Mouse (Mus musculus): ENCODE data around the gene Hipk2. TPM values are rescaled to one million over a fixed set of nuclear protein-coding genes. Genes with fewer than 3 reads are reported as not detected.

Hipk2 gene
- total RNA-seq, 1 experiment from 2014 or later: 17.6 TPM

DNA sequence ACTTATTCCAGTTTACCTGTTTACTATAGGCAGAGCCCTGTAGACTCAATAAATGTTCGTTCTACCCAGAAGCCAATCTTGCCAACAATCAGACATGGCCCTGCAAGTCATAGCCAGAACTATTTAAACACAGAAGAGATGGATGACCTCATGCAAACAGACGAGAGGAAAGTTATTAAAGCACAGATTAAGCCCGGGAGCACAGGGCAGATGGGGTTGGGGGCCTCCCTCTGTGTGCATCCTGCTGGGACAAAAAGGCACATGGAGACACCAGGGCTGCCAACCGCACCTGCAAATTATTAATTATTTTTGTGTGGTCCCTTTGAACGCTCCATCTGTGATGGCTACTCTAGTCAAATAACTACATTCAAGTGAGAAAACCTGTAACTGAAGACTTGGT is 30.1 kb downstream of the Hipk2 start:
- no peak for ATAC-seq (ENCODE audit: extremely low read depth, insufficient number of reproducible peaks, low FRiP score, poor library complexity, severe bottlenecking)

DNA sequence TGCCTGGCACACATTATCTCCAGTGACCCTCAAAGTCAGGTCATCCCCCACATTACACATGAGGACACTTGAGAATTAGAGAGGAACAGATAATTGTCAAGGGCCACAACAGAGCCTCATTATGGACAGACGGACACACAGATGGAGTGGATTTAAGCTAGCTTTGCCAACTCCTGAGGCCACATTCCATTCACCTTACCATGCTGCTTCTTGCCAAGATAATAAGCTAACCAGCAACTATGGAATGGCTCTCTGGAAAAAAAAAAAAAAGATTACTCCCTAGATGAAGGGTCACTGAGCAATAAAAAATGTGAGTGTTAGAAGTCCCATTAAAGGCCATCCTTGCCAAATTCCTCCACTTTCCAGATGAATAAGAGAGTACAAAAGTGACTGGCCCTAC is 30.8 kb downstream of the Hipk2 start:
- no peak for ATAC-seq (ENCODE audit: extremely low read depth, insufficient number of reproducible peaks, low FRiP score, poor library complexity, severe bottlenecking)

DNA sequence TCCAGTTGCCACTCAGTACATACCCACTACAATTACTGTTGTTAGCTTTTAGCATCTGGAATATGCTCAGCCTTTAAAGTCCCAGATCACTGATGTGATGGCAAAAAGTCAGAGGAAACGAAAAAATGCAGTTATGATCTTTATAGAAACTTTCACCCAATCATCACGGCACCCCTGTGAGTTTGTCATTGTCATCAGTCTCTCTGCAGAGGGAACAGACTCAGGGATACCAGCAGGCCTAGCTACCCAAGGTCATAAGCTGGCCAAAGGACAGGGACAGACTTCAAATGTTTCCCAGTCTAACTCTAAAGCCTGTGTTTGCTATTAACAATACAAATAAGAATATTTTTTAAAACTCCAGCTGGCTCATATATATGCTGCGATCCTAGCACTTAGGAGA is 34.4 kb downstream of the Hipk2 start:
- no peak for ATAC-seq (ENCODE audit: extremely low read depth, insufficient number of reproducible peaks, low FRiP score, poor library complexity, severe bottlenecking)

DNA sequence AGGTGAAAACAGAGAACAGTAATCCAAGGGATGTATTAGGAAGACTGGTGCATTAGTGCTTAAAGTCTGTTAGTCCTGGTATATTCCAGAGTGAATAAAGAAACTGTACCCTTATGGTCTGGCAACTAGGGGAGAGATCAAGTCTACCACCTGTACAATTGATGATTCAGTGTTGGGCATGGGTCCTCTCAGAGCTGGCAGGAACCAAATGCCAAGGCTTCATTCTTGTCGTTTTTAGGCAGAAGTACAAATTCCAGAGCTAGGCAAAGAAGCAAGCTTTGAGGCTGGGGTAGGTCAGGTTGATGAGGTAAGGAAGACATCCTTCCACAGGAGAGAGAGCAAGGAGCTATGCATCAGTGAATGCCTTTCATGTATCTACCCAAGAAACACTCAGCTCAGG is 35.2 kb downstream of the Hipk2 start:
- no peak for ATAC-seq (ENCODE audit: extremely low read depth, insufficient number of reproducible peaks, low FRiP score, poor library complexity, severe bottlenecking)

DNA sequence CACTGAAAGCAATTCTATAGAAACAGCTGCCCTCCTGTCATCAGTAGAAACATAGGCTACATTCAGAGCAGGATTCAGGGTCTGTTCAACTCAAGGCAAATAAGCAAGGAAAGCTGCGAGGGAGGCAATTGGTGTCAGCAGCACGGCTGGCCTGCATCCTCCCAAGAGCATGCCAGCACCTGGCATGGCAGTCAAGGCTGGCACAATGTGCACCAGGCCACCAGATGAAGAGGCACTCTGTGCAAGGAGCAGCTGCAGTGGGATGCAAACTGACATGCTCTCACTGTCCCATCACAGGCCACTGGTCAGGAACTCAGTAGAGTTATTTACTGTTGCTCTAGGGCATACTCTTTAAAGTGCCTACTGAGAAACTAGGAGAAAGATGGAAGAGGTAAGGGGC is 35.6 kb downstream of the Hipk2 start:
- ATAC-seq (ENCODE audit: extremely low read depth, insufficient number of reproducible peaks, low FRiP score, poor library complexity, severe bottlenecking): no peak

DNA sequence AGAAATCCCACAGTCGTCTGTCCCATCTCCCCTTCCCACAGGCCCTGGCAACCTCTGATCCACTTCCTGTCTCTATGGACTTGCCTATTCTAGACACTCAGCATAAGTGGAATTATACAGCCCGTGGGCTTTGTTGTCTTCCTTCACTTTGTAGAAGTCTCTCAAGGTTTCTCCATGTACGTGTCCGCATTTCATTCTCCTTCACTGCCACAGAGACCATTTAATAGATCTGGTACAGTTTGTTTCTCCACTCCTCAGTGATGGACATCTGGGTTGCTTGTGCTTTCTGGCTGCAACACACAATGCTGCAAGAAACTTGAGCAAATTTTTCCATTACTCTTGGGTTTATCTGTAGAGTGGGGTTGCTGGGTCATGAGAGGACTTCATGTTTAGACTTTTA is 36.1 kb downstream of the Hipk2 start:
- ATAC-seq (ENCODE audit: extremely low read depth, insufficient number of reproducible peaks, low FRiP score, poor library complexity, severe bottlenecking): no peak

DNA sequence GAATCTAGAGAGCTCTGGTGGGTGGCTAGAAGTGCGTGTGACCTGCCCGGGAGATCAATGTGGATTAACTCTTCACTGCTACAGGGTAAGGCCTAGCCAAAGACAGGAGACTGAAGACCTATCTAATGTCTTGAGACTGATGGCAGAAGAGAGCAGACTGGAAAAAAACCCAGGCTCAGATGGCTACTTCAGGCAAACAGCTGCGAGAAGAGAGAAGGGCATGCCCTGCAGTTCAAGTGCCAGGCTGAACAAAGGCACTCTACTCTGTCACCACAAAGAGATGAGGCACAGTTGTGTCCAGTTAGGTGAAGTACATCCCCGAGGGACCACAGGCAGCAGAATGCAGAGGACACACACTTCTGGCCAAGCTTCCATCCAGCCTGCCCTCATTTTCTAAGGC is 37.9 kb downstream of the Hipk2 start:
- no peak for ATAC-seq (ENCODE audit: extremely low read depth, insufficient number of reproducible peaks, low FRiP score, poor library complexity, severe bottlenecking)

DNA sequence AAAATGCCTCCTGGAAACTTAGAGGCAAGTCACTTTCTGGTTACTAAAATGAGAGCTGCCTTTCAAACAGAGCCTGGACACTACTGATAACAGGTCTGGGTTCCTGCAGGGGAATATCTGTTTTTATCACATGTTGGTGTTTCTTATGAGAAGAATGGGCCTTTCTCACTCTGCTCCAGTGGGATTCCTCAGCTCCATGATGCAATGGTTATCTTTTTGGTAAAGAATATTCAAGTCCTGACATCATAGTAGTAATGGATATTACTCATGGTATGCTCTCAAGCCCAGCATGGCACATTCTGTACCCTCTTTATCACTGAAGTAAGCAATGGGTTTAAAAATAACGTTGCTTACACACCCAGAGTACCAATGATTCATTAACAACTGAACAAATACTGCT is 40.7 kb downstream of the Hipk2 start:
- ATAC-seq (ENCODE audit: extremely low read depth, insufficient number of reproducible peaks, low FRiP score, poor library complexity, severe bottlenecking): no peak

DNA sequence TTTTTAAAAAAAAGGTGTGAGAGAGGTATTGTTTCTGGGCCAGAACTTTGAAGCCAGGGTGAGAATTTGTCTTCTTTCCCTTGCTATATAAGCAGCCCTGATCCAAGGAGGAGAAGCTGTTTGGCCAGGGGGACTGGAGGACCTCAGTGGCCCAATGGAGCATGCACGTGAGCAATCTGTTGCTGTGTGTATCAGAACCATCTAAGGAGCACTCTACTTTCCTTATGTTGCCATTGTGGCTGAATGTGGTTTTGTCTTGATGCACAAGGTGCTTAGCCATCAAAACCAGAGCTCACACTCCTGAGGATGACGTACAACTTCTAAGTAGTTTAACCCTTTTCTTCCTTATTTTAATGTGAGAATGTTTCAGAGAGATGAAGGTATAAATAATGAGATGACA is 41.2 kb downstream of the Hipk2 start:
- ATAC-seq (ENCODE audit: extremely low read depth, insufficient number of reproducible peaks, low FRiP score, poor library complexity, severe bottlenecking): no peak

DNA sequence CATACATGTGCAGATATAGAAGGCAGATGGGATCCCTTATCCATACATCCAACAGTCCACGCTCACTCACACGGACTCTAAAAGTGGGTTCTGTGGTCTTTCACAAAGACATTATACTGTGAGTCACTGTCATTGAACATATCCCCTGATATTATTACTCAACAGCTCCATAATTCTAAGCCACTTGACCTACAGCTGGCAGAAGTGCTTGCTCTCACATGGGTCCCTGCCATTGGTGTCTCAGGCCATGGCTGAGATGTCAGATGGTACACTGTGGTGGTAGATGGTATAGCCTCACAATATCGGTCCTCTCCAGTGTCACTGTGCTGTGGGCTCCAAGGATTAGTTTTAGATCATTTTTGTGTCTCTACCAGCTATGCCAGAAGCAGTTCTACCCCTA is 42.2 kb downstream of the Hipk2 start:
- ATAC-seq (ENCODE audit: extremely low read depth, insufficient number of reproducible peaks, low FRiP score, poor library complexity, severe bottlenecking): no peak

DNA sequence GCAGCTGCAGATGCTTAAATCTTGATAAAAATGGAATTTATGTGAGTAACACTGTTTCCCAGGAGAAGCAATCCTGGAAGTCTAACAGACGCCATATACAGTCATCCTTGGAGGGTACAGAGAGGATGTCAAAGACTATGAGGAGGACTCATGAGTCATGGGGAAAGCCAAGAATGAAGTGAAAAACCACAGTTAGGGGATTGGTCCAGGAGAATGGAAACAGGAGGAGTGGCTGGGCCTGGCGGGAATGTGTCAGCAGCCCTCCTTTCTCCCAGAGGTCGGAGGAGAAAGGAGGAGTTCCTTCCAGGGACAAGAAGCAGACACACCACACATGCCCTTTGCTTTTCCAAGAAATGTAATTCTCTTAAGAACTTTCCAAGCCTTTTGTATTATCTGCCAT is 46.5 kb downstream of the Hipk2 start:
- ATAC-seq (ENCODE audit: extremely low read depth, insufficient number of reproducible peaks, low FRiP score, poor library complexity, severe bottlenecking): no peak

DNA sequence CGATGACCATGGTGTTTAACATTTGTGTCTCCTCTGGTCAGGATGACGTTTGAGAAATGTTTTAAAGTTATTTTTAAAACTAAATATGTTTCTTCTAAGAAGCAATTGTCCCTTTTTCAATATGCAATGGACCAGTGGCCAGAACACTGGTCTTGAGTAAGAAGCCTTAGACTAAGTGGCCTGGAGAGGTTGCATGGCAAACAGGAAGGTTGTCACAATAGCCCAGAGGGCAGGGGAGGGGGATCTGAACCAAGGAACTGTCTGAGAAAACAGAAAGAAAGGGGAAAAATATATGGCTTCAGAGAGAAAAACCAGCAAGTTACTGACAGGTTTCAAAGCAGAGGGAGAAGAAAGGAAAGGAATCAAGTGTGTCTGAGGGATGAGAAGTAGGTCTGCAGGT is 47.8 kb downstream of the Hipk2 start:
- no peak for ATAC-seq (ENCODE audit: extremely low read depth, insufficient number of reproducible peaks, low FRiP score, poor library complexity, severe bottlenecking)

DNA sequence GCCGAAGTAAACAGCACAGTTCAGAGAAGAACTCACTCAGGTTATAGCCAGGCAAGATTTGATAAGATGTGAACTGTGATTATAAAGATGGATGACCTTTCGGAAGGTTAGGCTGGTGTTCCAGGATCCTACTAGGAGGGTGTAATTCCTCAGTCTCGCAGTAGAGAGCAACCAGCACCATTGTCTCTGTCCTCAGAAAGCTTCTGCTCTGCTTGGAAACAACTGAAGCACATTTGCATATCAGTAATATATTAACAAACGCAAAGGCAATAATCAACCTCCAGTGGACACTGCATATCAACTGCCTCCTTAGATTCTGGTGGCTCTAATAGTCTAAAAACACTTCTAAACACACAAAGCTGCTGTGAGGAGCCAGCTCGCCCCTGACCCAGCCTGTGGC is 48.5 kb downstream of the Hipk2 start:
- no peak for ATAC-seq (ENCODE audit: extremely low read depth, insufficient number of reproducible peaks, low FRiP score, poor library complexity, severe bottlenecking)

DNA sequence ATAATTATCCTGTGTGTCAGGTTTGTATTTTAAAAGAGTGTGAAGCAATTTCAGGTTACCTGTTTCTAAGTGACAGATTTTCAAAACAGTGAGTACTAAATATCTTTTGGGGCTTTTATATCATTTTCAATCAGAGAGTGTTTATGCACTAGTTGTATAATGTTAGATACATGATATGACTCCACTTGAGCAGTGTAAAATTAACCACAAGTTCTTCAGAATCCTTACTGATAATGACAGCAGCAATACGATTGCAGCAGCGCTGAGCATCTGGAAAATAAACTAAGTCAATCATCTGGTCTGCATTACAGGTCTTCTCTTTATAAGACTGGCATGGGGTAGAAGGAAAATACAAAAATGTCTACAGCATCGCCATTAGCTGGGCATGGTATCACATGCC is 49.1 kb downstream of the Hipk2 start:
- ATAC-seq (ENCODE audit: extremely low read depth, insufficient number of reproducible peaks, low FRiP score, poor library complexity, severe bottlenecking): no peak

DNA sequence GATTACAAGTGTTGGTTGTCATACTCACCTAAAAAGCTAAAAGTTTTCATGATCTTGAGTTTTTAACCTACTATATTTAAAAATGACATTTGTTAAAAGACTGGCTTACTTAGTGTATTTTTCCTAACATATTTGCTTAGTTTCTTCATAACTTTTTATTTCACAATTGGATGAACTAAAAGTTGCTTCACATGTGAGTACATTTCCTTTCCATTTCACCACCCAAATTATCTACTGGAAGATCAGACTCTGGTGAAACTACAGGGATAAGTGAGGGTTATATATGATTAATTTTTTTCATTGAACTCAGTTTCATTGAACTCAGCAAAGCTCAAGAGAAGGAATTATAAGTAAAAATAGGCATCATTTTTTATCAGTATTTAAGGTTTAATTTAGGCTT is 50.1 kb downstream of the Hipk2 start:
- ATAC-seq (ENCODE audit: extremely low read depth, insufficient number of reproducible peaks, low FRiP score, poor library complexity, severe bottlenecking): no peak

DNA sequence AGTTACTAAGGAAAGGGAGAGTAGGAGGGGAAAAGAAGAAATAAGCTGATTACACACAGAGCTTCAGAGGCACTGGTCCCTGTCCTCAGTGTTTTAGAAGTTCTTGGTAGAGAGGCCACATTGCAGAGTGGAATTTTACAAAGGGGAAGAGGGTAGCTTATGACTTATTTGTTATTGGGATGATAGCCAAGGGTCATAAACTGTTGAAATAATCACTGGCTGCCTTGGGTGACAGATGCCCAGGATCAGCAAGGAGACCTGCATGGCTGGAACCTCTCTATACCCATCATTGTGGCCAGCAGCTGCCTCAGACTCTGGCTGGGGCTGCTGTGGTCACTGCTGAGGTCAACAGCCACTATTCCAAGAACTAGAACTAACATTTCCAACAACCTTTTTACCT is 52.1 kb downstream of the Hipk2 start:
- ATAC-seq (ENCODE audit: extremely low read depth, insufficient number of reproducible peaks, low FRiP score, poor library complexity, severe bottlenecking): no peak

DNA sequence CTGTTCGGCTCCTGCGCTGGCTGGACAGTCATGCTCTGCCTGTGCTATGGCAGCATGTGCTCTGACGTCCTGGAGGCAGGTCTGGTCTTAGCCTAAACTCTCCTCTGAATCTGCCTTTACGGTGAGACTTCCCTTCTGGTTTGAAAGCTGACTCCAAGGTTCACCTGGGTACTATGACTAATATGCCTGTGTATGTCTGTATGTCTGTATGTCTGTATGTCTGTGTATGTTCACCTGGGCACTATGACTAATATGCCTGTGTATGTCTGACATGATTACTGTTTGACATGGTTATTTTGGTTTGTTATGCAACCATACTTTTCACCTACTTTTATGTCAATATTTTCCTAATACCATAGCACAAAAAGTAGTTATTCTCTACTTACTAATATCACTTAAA is 52.8 kb downstream of the Hipk2 start:
- ATAC-seq (ENCODE audit: extremely low read depth, insufficient number of reproducible peaks, low FRiP score, poor library complexity, severe bottlenecking): no peak

DNA sequence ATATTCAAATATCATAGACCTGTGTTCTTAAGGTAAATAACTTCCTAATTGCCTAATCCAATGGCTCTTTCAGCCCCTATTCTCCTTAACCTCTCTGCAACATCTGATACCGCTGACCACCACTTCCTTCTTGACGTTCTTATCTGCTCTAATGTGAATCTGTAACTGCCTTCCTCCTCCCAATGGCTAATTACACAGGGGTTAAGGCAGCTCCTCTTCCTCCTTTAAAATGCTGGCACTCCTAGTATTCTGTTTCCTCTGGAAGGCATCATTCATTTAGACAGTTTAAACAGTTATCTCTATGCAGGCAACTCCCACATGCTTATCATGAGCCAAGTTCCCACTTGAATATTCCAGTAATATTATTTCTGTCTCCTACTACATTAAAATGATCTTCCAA is 54.3 kb downstream of the Hipk2 start:
- no peak for ATAC-seq (ENCODE audit: extremely low read depth, insufficient number of reproducible peaks, low FRiP score, poor library complexity, severe bottlenecking)

DNA sequence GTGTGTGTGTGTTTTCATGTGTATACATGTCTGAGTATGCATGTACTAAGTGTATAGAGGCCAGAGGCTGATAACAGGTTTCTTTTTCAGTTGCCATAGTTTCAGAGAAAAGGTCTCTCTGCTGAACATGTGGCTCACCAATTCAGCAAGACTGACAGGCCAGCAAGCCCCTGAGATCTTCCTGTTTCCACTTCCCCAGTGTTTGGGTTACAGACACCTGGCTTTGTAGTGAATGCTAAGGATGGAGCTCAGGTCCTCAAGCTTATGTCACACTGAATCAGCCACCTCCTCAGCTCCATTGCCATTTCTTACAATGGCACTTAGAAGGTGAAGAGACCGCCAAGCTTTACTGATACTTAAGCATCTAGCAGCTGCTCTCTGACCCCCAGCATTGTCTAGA is 55.1 kb downstream of the Hipk2 start:
- ATAC-seq (ENCODE audit: extremely low read depth, insufficient number of reproducible peaks, low FRiP score, poor library complexity, severe bottlenecking): no peak

DNA sequence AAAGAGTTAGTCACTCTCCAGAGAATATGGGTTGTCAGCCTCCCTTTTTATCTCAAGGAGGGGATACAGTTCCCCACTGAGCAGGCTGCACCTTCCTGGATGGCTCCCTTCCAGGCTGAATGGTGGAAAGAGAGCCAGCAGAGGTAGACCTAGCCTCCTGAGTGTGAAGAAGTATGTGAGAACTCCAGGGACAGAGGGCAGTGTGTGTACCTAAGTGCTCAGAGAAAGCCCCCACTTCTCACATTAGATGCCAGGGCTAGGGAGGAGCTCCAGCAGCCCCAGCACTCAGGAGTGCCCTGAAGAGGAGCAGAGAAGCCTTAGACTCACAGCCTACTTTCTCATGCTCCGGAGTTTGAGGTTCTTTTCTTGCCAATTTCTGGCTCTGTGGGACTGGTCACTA is 59.7 kb downstream of the Hipk2 start:
- ATAC-seq (ENCODE audit: extremely low read depth, insufficient number of reproducible peaks, low FRiP score, poor library complexity, severe bottlenecking): no peak

DNA sequence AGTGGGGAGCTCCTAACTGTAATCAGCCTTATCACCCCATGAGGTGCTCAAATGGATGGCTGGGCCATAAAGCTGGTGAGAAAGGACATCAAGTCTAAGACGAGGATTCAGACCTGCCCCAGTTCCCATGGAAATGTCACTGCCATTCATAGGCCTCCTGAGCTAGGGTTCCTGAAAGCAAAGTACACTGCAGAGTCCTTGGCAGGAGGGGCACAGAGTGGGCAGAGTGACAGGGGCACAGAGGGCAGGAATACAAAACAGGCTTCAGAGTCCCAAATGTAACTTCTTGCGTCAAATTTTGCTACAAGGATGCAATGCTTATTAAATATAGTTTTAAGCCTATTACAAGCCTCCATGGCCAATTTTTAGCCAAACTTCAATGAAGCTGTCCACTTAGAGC is 60.4 kb downstream of the Hipk2 start:
- no peak for ATAC-seq (ENCODE audit: extremely low read depth, insufficient number of reproducible peaks, low FRiP score, poor library complexity, severe bottlenecking)

DNA sequence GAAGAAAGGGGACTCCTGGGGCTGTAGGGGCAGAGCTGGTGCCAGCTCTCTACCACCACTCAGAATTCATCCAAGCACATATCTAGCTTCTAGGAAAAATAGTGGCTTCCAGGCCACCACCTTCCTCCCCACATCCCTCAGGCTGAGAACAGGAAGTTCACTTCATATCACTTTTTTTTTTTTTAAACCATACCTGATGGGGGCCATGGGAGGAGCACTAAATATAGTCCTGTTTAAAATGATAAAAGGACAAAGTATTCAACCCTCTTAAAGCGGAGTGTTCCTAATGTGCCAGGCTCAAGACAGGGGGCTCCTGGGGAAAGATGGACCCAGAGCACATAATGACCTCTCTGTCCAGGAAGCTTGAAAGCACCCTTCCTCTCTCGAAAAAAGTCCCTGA is 61.3 kb downstream of the Hipk2 start:
- ATAC-seq (ENCODE audit: extremely low read depth, insufficient number of reproducible peaks, low FRiP score, poor library complexity, severe bottlenecking): no peak
